Mouse (Mus musculus): Measurements from ENCODE around the gene Crebbp.
"Not testable (repeated sequence)": the region's sequence is repeated elsewhere in the genome, so short reads cannot be mapped to it uniquely, and the experiment has no call there.

Crebbp gene

GRCm38 (mm10) chr16:4153121-4153520 lies 60.7 kb downstream of the Crebbp start:
- DNase-seq (ENCODE audit: low spot score in 2 of 2), result no peak

- no peak for DNase-seq (ENCODE audit: low spot score in 2 of 2)
Observed at GRCm38 (mm10) chr16:4138541-4138940, 75.3 kb downstream of the Crebbp start.

GRCm38 (mm10) chr16:4133754-4134153 lies 80.0 kb downstream of the Crebbp start:
- DNase-seq (ENCODE audit: low spot score in 2 of 2), result no peak

GRCm38 (mm10) chr16:4128894-4129293 lies 84.9 kb downstream of the Crebbp start:
- no peak for DNase-seq (ENCODE audit: low spot score in 2 of 2)

- DNase-seq (ENCODE audit: low spot score in 2 of 2), result no peak
Observed at GRCm38 (mm10) chr16:4117072-4117471, 96.7 kb downstream of the Crebbp start.

GRCm38 (mm10) chr16:4100374-4100773 lies 113.4 kb downstream of the Crebbp start:
- no peak for DNase-seq (ENCODE audit: low spot score in 2 of 2)

GRCm38 (mm10) chr16:4097521-4097920 lies 116.3 kb downstream of the Crebbp start:
- no peak for DNase-seq (ENCODE audit: low spot score in 2 of 2)

GRCm38 (mm10) chr16:4096898-4097297 lies 116.9 kb downstream of the Crebbp start:
- no peak for DNase-seq (ENCODE audit: low spot score in 2 of 2)

GRCm38 (mm10) chr16:4096141-4096540 lies 117.7 kb downstream of the Crebbp start:
- DNase-seq (ENCODE audit: low spot score in 2 of 2), result peak; percentile 33 to 38

- no peak for DNase-seq (ENCODE audit: low spot score in 2 of 2)
Observed at GRCm38 (mm10) chr16:4087214-4087913, 126.4 kb downstream of the Crebbp start.

- DNase-seq (ENCODE audit: low spot score in 2 of 2), result no peak
Observed at GRCm38 (mm10) chr16:4085851-4086387, 127.9 kb downstream of the Crebbp start.

- no peak for DNase-seq (ENCODE audit: low spot score in 2 of 2)
Observed at GRCm38 (mm10) chr16:4085051-4085450, 128.7 kb downstream of the Crebbp start.

- DNase-seq (ENCODE audit: low spot score in 2 of 2), result not testable (repeated sequence)
Observed at GRCm38 (mm10) chr16:4080419-4080818, 133.4 kb downstream of the Crebbp start.

GRCm38 (mm10) chr16:4079656-4080055 lies 134.1 kb downstream of the Crebbp start:
- no peak for DNase-seq (ENCODE audit: low spot score in 2 of 2)

GRCm38 (mm10) chr16:4078302-4078701 lies 135.5 kb downstream of the Crebbp start:
- DNase-seq (ENCODE audit: low spot score in 2 of 2), result not testable (repeated sequence)

- peak; percentile 97 to 98 for DNase-seq (ENCODE audit: low spot score in 2 of 2)
Observed at GRCm38 (mm10) chr16:4077384-4078061, 136.3 kb downstream of the Crebbp start, which contains the start of gene Trap1. Trap1 (minus strand) TSS chr16:4077827.

GRCm38 (mm10) chr16:4074836-4075235 lies 139.0 kb downstream of the Crebbp start:
- DNase-seq (ENCODE audit: low spot score in 2 of 2), result no peak

- DNase-seq (ENCODE audit: low spot score in 2 of 2), result no peak
Observed at GRCm38 (mm10) chr16:4074297-4074696, 139.5 kb downstream of the Crebbp start.

- peak; percentile 45 to 50 for DNase-seq (ENCODE audit: low spot score in 2 of 2)
Observed at GRCm38 (mm10) chr16:4068588-4068987, 145.2 kb downstream of the Crebbp start.

- no peak for DNase-seq (ENCODE audit: low spot score in 2 of 2)
Observed at GRCm38 (mm10) chr16:4064945-4065344, 148.9 kb downstream of the Crebbp start.

GRCm38 (mm10) chr16:4053811-4054210 lies 160.0 kb downstream of the Crebbp start:
- no peak for DNase-seq (ENCODE audit: low spot score in 2 of 2)

- no peak for DNase-seq (ENCODE audit: low spot score in 2 of 2)
Observed at GRCm38 (mm10) chr16:4052601-4053000, 161.2 kb downstream of the Crebbp start.

GRCm38 (mm10) chr16:4045524-4045923 lies 168.3 kb downstream of the Crebbp start:
- DNase-seq (ENCODE audit: low spot score in 2 of 2), result no peak
